Mouse (Mus musculus) layer of hippocampus, adult 11-12 months (tissue): ENCODE results near the gene Fkbp11.
A peak's percentile ranks its signal among the peaks of the same experiment; 100 is the strongest.
"Not testable (repeated sequence)": the region's sequence is repeated elsewhere in the genome, so short reads cannot be mapped to it uniquely, and the experiment has no call there.

ENCODE experiments used
- DNase-seq: peaks from one replicate; pipeline ENCODE4 v3.0.0; 2022; ENCODE audit warnings: low spot score

The Fkbp11 gene

GRCm38 (mm10) chr15:98727443-98728321 is at the start of gene Fkbp11:
Gene Fkbp11 (minus strand): TSS chr15:98728198.
- DNase-seq: no peak

GRCm38 (mm10) chr15:98777762-98778161 is 49.8 kb upstream of the Fkbp11 start, which contains the start of gene Wnt10b:
Gene Wnt10b (minus strand): TSS chr15:98778150.
- no peak for DNase-seq

- no peak for DNase-seq
Measured at GRCm38 (mm10) chr15:98777005-98777616, 49.1 kb upstream of the Fkbp11 start.

GRCm38 (mm10) chr15:98776280-98777004 is 48.4 kb upstream of the Fkbp11 start:
- no peak for DNase-seq

- DNase-seq: no peak
Measured at GRCm38 (mm10) chr15:98775533-98775932, 47.5 kb upstream of the Fkbp11 start.

- DNase-seq: no peak
Measured at GRCm38 (mm10) chr15:98774096-98774495, 46.1 kb upstream of the Fkbp11 start.

GRCm38 (mm10) chr15:98772511-98773211 is 44.7 kb upstream of the Fkbp11 start:
- no peak for DNase-seq

- DNase-seq: no peak
Measured at GRCm38 (mm10) chr15:98771813-98772425, 43.9 kb upstream of the Fkbp11 start.

GRCm38 (mm10) chr15:98768259-98768658 is 40.3 kb upstream of the Fkbp11 start:
- no peak for DNase-seq

GRCm38 (mm10) chr15:98765929-98766328 is 37.9 kb upstream of the Fkbp11 start:
- DNase-seq: no peak

- peak; percentile 95 for DNase-seq
Measured at GRCm38 (mm10) chr15:98762670-98763529, 34.9 kb upstream of the Fkbp11 start, which contains the start of gene Arf3. Gene Arf3 (minus strand): TSS chr15:98763214.

- peak; percentile 80 for DNase-seq
Measured at GRCm38 (mm10) chr15:98762201-98762621, 34.2 kb upstream of the Fkbp11 start.

GRCm38 (mm10) chr15:98754125-98754524 is 26.1 kb upstream of the Fkbp11 start:
- DNase-seq: no peak

- DNase-seq: no peak
Measured at GRCm38 (mm10) chr15:98753021-98753423, 25.0 kb upstream of the Fkbp11 start.

GRCm38 (mm10) chr15:98749093-98749492 is 21.1 kb upstream of the Fkbp11 start:
- DNase-seq: no peak

- DNase-seq: no peak
Measured at GRCm38 (mm10) chr15:98747296-98747695, 19.3 kb upstream of the Fkbp11 start.

- DNase-seq: no peak
Measured at GRCm38 (mm10) chr15:98746344-98746965, 18.5 kb upstream of the Fkbp11 start.

GRCm38 (mm10) chr15:98743863-98744262 is 15.9 kb upstream of the Fkbp11 start:
- not testable (repeated sequence) for DNase-seq

GRCm38 (mm10) chr15:98742766-98743428 is 14.9 kb upstream of the Fkbp11 start:
- no peak for DNase-seq
